Mouse (Mus musculus): Measurements from ENCODE around the gene Prkcg. TPM values are rescaled to one million over a fixed set of nuclear protein-coding genes. Genes with fewer than 3 reads are reported as not detected.
"Not testable (repeated sequence)": the region's sequence is repeated elsewhere in the genome, so short reads cannot be mapped to it uniquely, and the experiment has no call there.

Prkcg gene
- total RNA-seq (2014; fragmentation: Nextera tagmentation) (not detected in 2 replicates), total RNA-seq (2017) (not detected in 2 replicates)

DNA sequence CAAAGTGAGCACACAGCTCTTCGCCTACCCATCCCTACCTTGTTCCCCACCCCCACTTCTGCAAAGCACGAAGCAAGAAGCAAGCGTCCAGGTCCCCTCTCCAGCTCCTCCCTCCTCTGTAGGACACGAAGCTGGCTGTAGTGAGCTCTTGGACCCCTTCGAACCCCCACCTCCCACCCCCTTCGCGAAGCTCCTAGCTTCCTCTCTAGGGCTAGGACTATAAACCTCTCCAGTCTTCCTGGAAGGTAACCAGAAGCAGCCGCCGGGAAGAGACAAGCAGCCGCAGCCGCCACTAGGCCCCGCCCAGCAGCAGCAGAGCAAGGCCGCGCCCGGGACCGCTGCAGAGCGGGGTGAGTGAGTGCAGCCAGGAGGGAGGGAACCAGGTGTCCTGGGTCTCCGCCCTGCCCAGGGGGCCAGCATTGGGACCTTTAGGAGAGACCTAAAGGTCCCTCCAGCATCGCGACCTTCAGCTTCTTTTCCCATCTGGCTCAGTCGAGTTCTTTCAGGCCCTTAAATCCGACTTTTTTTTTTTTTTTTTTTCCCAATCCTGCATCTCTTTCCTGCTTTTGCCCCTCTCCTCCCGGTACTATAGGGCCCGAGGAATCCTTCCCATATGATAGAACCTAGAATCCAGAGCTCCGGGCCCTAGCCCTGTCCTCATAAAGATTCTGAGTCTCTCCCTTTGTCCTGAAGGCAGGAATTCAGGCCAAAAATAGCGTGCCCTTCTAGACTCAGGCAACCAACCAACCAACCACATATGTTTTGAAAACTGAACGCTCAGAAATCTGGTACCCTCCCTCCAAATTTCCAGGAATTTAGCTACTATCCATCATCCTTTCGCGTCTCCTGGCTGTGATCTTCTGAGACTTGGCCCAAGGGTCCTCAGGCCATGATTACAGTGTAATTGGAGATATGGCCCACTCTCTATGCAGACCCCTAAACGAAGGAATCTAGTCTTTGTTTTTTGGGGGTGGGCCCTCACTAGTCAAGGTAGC, at the start of gene Prkcg, which contains the start of gene Myadm:
Gene Prkcg, plus strand, starts transcription at position 204 of the 995 bp plus-strand sequence.
Gene Myadm, plus strand, starts transcription at position 105 of the 995 bp plus-strand sequence.
- ATAC-seq (replicated peaks; ENCODE audit: poor library complexity, severe bottlenecking) = peak; percentile 44

DNA sequence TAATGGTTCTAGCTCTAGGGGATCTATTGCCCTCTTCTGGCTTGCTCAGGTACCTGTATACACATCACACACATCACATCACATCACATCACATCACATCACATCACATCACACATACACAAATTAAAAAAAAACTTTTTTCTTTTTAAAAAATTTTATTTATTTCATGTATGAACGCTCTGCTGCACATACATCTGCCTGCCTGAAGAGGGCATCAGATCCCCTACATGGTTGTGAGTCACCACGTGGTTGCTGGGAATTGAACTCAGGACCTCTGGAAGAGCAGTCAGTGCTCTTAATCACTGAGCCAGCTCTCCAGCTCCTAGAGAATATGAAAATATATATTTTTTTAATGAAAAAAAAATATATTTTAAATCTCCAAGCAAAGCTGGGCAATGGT, 49.8 kb upstream of the Prkcg start:
- no peak for ATAC-seq (replicated peaks; ENCODE audit: poor library complexity, severe bottlenecking)

DNA sequence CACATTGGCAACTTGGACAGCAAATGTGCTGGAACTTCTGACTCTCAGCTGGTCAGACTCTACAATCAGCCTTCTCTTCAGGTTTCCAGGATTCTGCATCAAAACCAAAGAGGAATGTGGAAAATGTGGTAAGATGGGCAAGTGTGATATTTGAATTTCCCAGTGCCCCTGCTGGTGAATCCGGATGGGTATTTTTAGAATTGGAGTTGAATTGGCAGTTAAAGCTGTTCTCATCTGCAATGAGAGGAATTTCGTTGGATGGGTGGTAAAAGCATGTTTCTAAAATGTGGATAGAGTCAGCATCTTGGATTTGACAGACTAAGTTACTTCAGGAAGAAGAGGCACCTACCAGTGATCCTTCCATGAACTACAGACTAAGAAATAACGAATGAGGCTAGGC, 28.3 kb upstream of the Prkcg start:
- ATAC-seq (replicated peaks; ENCODE audit: poor library complexity, severe bottlenecking) = no peak

DNA sequence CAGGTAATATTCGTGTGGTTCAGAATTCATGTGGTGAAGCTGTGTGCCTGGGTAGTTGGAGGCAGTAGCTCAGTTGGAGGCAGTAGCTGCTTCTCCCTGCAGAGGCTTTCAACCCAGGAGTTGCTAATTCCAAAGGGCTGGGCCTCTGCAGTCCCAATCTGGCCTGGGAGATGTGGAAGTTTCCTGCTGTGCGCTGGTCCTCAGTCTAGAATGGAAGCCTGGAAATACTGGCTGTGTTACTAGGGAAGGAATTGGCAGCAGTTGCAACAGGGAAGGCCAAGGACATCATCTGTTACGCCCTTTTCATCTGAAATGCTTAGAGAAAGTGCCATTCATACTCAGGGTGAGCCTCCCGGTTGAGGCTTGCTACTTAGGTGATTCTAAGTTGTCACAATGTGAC, 27.5 kb upstream of the Prkcg start:
- ATAC-seq (replicated peaks; ENCODE audit: poor library complexity, severe bottlenecking) = no peak

DNA sequence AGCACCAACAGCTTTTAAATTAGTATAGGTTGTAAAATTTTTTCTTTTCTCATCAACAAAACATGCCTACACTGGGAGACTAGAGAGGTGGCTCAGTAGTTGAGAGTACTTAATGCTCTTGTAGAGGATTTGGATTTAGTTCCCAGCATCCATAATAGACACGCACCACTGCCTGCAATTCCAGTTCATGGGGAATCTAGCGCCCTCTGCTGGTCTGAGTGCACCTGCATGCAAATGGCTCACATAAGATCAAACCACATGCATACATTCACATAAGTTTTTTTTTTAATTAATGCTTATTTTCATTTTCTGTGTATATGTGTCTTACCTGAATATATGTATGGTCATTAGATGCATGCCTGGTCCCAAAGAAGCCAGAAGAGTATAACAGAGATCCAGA, 26.2 kb upstream of the Prkcg start:
- peak; percentile 56; the same call in 1 of the 2 replicates for ATAC-seq (replicated peaks; ENCODE audit: poor library complexity, severe bottlenecking)

DNA sequence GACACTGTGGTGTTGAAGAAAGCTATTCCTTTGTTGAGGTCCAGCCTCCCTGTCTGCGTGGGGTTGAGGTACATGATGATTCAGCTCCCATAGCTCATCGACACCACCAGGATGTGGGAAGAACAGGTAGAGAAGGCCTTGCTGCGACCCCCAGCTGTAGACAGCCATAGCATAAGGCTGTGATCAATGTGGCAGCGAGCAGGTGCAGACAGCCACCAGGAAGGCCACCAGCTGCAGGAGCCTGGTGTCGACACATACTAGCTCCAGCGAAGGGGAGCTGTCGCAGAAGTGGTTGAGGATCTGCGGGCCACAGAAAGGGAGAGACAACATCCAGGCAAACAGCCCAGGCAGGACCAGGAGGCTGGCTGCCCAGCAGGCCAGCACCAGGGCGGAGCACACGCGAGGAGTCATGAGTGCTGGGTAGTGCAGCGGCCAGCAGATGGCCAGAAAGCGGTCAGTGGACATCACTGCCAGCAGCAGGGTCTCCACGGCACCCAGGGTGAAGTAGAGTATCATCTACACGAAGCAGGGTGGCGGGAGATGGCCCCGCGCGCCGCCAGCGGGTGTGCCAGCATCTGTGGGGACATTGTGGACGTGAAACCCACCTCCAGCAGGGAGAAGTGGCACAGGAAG, 24.5 kb upstream of the Prkcg start:
- no peak; the same call in 1 of the 2 replicates for ATAC-seq (replicated peaks; ENCODE audit: poor library complexity, severe bottlenecking)

DNA sequence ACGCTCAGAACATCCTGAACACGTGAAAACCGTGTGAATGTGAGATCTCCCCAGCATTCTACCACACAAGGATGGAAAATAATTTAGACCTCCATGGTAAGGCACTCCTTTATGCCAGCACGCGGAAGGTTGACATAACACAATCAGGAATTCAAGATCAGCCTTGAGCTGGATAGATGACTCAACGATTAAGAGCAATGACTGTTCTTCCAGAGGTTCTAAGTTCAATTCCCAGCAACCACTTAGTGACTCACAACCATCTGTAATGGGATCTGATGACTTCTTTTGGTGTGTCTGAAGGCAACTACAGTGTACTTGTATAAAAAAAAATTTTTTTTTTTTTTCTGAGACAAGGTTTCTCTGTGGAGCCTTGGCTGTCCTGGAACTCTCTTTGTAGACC, 23.7 kb upstream of the Prkcg start:
- no peak for ATAC-seq (replicated peaks; ENCODE audit: poor library complexity, severe bottlenecking)

DNA sequence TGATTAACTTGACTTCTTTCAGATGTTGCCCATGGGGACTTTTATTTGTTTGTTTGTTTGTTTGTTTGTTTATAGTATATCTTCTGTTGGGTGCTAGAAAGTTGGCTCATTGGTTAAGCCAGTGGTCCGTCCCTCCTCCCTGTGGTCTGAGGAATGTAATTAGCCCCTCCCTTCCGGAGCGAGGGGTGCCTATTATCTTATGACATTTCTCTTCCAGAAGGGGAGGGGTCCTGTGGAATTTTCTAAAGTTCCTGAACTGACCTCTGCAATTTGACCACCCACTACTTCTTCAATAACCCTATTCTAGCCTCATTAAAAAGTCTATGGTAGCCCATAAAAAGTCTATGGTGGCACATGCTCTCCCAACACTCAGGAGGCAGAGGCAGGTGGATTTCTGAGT, 21.7 kb upstream of the Prkcg start:
- no peak for ATAC-seq (replicated peaks; ENCODE audit: poor library complexity, severe bottlenecking)

DNA sequence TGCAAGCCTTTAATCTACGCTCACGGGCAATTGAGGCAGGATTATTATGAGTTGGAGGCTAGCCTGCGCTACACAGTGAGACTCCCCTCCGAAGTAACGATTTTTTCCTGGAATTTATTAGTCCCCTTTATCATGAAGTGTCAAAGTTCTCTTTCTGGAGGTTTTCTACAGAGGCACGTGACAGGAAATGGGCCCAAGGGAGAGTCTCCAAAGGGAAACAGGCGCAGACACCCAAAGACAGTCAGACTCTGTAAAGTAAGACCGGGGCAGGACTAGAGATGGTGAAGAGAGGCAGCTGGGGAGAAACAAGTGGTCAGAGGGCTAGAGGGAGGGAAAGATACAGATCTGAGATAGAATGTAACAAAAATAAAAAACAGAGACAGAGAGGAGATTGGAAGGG, 21.1 kb upstream of the Prkcg start:
- ATAC-seq (replicated peaks; ENCODE audit: poor library complexity, severe bottlenecking) = no peak

DNA sequence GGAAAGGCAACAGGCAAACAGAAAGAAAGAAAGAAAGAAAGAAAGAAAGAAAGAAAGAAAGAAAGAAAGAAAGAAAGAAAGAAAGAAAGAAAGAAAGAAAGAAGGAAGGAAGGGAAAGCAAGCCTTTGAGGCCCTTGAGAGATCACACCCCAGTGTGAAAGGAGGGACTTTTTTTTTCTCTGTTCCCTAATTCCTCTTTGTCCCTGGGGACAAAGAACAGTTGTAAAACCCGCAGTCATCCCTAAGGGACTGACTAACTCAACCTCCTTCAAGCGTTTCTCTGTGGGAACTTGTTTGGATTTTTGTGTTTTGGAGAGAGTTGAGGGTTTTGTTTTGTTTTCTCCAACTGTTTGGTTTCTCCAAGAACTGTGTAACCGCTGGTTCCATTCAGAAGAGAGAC, 20.7 kb upstream of the Prkcg start:
- ATAC-seq (replicated peaks; ENCODE audit: poor library complexity, severe bottlenecking) = no peak

DNA sequence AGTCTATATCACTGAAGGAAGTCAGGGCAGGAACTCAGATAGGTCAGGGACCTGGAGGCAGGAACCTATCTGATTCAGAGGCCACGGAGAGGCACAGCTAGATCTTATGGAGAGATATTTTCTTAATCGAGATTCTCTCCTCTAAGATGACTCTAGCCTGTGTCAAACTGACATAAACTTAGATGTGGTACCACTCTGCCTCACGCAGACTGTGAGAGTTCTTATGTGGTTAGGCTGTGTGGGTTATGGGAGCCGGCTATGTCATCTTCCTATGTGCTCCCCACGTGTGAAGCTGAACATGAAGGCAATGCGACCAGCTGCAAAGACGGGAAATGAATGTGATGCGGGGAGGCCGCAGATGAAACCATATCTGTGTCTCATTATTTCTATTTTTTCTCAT, 16.8 kb upstream of the Prkcg start:
- no peak for ATAC-seq (replicated peaks; ENCODE audit: poor library complexity, severe bottlenecking)

DNA sequence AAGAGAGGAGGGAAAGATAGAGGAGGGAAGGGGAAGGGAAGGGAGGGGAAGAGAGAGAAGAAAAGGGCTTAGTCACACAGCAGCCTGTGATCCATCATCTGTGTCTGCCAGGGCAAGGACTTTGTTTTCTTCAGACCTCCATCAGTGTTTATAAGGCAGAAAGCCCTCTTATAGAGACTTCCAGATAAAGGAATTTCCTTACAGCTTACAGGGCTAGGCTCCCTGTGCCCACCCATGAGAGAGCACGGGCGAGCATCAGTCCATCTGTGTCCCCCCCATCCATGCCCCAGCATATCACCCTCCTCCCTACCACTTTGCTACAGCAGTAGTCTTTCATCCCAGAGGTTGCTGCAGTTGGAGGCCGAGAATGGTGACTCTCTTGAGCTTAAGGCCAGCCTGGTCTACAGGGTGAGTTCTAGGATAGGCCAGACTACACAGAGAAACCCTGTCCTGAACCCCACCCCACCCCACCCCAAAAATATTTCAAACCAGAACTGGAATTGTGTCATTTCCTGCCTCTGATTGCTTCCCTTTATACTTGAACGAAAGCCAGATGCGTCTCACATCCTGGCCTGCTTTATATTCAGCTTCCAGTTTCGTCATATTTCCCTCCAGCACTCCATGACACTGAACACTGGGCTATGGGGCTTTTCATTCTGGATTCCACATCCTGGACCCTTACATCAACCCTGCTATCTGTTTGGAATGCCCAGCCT, 13.4 kb upstream of the Prkcg start:
- ATAC-seq (replicated peaks; ENCODE audit: poor library complexity, severe bottlenecking) = peak; percentile 92

DNA sequence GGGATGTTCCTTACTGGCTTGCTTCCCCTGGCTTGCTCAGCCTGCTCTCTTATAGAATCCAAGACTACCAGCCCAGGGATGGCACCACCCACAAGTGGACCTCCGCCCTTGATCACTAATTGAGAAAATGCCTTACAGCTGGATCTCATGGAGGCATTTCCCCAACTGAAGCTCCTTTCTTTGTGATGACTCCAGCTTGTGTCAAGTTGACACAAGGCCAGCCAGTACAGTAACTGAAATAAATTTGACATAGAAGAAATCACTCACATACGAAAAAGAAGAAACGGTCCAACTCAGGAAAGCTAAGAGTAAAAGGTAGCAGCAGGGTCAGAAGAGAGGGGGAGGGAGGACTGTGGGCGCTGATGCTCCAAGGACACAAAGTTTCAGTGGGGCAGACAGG, 12.2 kb upstream of the Prkcg start:
- ATAC-seq (replicated peaks; ENCODE audit: poor library complexity, severe bottlenecking) = not testable (repeated sequence)

DNA sequence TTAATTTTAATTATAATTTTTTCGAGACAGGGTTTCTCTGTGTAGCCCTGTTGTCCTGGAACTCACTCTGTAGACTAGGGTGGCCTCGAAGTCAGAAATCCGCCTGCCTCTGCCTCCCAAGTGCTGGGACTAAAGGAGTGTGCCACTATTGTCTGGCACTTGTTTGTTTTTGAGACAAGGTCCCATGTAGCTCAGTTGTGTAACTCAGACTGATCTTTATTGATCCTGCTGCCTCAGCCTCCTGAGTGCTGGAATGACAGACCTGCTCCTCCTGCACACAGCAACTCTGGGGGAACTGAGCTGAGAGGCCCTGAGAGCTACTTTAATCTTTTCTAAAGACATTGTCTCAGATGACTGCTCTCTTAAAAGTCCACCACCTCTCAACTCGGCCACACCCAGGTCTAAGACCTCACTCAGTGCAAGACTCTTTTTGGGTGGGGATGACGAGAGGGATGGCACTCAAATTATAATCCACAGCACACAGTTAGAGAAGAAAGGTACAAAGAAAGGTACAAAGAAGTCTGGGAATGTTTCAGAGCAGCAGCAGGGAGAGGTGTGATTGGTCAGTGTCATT, 8.8 kb upstream of the Prkcg start:
- ATAC-seq (replicated peaks; ENCODE audit: poor library complexity, severe bottlenecking) = no peak

DNA sequence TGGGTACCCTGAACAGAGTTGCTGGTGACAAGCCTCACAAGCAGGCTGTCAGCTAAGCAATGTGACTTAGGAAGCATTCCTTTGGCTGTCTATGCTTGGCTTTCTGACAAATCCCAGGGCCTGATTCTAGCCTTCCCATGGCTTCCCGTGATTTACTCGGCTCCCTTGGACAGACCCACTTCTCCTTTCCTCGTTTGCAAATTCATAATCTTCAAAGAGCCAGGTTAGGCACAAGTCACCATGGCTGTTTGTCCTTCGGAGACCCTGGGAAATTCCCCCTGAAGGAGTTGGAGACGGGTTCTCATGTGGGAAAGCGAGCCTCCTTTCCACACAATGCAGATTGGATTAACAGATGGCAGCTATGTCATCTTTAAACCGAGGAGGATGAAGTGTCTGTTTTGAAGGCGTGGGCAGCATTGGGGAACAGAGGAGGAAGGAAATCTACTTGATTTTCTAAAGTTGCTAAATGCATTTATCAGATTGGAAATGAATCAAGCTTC, 8.3 kb upstream of the Prkcg start:
- ATAC-seq (replicated peaks; ENCODE audit: poor library complexity, severe bottlenecking) = peak; percentile 33; the same call in 1 of the 2 replicates

DNA sequence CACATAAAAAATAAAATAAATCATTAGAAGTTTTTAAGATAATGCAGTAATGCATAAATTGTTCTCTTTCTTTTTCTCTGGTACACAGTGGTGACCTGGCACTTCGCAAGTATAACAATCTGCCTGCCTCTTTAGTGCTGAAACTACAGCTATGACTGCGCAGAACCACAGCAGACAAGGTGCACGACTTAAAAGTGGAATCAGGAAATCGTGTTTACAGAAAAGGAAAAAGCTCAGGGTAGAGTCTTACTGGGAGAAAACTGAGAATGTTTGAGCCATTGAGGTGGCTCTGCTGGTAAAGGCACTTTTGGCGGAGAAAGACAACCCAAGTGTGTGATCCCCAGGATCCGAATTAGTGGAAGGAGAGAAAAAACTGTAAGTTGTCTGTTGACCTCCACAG, 7.2 kb upstream of the Prkcg start:
- ATAC-seq (replicated peaks; ENCODE audit: poor library complexity, severe bottlenecking) = no peak

DNA sequence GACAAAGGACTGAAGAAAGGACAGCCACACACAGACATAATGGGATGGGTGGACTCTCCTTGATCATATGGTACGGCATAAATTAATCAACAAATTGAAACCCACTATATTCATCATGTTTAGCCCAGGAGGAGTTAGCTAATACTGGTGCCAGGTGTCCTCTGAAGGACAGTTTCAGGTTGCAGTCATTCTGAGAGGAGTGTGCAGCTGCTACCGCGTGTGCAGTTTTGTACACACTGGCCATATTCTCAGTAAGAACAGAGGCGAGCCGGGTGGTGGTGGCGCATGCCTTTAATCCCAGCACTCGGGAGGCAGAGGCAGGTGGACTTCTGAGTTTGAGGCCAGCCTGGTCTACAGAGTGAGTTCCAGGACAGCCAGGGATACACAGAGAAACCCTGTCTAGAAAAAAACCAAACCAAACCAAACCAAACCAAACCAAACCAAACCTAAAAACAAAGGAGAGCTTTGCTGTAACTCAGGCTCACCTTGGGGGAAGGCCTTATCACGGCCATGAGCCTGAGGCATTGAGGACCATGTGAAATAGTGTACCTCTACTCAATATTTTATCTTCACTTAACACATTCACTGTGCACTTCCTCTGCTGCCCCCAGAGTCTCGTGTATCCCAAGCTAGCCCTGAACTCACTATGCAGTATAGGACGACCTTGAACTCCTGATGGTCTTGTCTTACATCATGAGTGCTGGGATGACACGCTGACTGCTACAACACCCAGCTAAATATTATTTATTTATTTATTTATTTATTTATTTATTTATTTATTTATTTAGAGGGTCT, 5.7 kb upstream of the Prkcg start:
- ATAC-seq (replicated peaks; ENCODE audit: poor library complexity, severe bottlenecking) = no peak

DNA sequence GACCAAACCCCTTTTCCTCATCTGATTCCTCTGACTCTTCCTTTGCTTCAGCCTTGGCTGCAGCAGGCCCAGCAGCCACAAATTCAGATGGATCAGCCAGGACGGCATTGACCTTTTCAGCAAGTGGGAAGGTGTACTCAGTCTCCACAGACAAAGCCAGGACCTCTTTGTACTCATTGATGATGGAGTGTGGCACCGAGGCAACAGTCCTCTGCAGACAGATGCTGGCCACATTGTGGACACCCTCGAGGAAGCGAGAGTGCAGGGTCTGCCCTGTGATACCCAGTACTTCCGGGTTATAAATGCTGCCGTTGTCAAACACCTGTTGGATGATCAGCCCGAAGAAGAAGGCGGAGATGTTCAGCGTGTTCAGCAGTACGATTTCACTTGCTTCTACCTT, 4.4 kb upstream of the Prkcg start:
- no peak for ATAC-seq (replicated peaks; ENCODE audit: poor library complexity, severe bottlenecking)

DNA sequence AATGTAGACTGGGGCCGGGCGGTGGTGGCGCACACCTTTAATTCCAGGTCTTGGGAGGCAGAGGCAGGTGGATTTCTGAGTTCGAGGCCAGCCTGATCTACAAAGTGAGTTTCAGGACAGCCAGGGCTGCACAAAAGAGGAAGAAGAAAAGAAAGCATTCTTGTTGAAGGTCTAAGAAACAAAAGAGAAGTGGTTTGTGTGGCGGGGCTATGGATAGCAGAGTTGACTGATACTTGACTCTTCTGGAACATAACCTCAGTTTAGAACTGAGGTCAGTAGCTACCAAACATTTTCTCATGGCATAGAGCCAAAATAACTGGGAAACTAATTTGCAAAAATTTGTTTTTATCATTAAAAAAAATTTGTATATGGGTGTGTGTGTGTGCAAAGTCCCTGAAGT, 2.9 kb upstream of the Prkcg start:
- peak; percentile 43 for ATAC-seq (replicated peaks; ENCODE audit: poor library complexity, severe bottlenecking)
